Mouse (Mus musculus): ENCODE results near the gene Mast4.

GRCm38 (mm10) chr13:102903689-102904088 lies 430.6 kb downstream of the Mast4 start:
- TF ChIP-seq CTCF (IDR thresholded peaks at IDR 0.05 in 2 of 3, conservative IDR thresholded peaks at IDR 0.05 in 1 of 3; ENCODE audit: control insufficient read depth in 1 of 3, insufficient read depth in 1 of 3, low read depth in 2 of 3, low read length in 3 of 3, poor library complexity in 1 of 3, severe bottlenecking in 1 of 3) (no peak), POLR2A (IDR thresholded peaks at IDR 0.05; ENCODE audit: control insufficient read depth in 1 of 2, insufficient read depth in 1 of 2, low read depth in 1 of 2, low read length in 2 of 2, poor library complexity in 1 of 2) (no peak), RCOR1 (IDR thresholded peaks at IDR 0.05; ENCODE audit: low read depth, low read length) (no peak), E2F4 (IDR thresholded peaks at IDR 0.05; ENCODE audit: borderline replicate concordance, low read depth, low read length) (no peak)

All from MEL (cell line).